Mouse (Mus musculus) liver, embryonic 12.5 days (tissue): Measurements from ENCODE around the gene Timp2. TPM values are rescaled to one million over a fixed set of nuclear protein-coding genes. Genes with fewer than 3 reads are reported as not detected.

Source experiments
- ATAC-seq: fragments of 200-750 bp; cut with Nextera tagmentation; 2 replicates; pipeline ENCODE4 v1.8.0; 2017; ENCODE audit warnings: moderate number of reproducible peaks, mild to moderate bottlenecking, moderate library complexity
- H3K27ac ChIP-seq: fragments of 300-500 bp; sonication (generic); 2 replicates; pipeline ENCODE4 v1.5.1; 2016; ENCODE audit warnings: mild to moderate bottlenecking
- H3K27me3 ChIP-seq: fragments of 300-500 bp; sonication (generic); replicated peaks from 2 replicates; pipeline ENCODE4 v1.6.1; 2016; ENCODE audit warnings: mild to moderate bottlenecking, moderate library complexity
- H3K36me3 ChIP-seq: fragments of 300-500 bp; sonication (generic); 2 replicates; pipeline ENCODE4 v1.6.1; 2016; ENCODE audit warnings: mild to moderate bottlenecking, moderate library complexity
- H3K4me1 ChIP-seq: fragments of 300-500 bp; sonication (generic); 2 replicates; pipeline ENCODE4 v1.6.1; 2016
- H3K4me2 ChIP-seq: fragments of 300-500 bp; sonication (generic); 2 replicates; pipeline ENCODE4 v1.6.1; 2016; ENCODE audit warnings: mild to moderate bottlenecking, moderate library complexity
- H3K4me3 ChIP-seq: fragments of 300-500 bp; sonication (generic); 2 replicates; pipeline ENCODE4 v1.5.1; 2016; ENCODE audit warnings: mild to moderate bottlenecking, moderate library complexity
- H3K9ac ChIP-seq: fragments of 300-500 bp; sonication (generic); 2 replicates; pipeline ENCODE4 v1.6.1; 2016; ENCODE audit warnings: mild to moderate bottlenecking, moderate library complexity
- H3K9me3 ChIP-seq: fragments of 300-500 bp; sonication (generic); replicated peaks from 2 replicates; pipeline ENCODE4 v1.6.1; 2016; ENCODE audit warnings: mild to moderate bottlenecking, moderate library complexity
- WGBS: fragments of 180-500 bp; shearing (Covaris S2); methylation state at CpG from one replicate; pipeline ENCODE4 v1.1.7; 2016; ENCODE audit not compliant: insufficient replicate concordance; 5-methylcytosine and 5-hydroxymethylcytosine counted together
- polyA plus RNA-seq: library from polyadenylated mRNA; unstranded; fragments of >200 nt; fragmentation: Nextera tagmentation; extraction: Ambion mirVana; gene quantifications from 2 replicates; pipeline ENCODE4 v1.2.1, GENCODE M21; 2016

The Timp2 gene
- polyA plus RNA-seq, 1 experiment from 2014 or later, result 8.7 TPM

- H3K36me3 ChIP-seq, result peaks cover 71% of the 10 kb centered on the region
- H3K27me3 ChIP-seq, result no peaks in the 10 kb centered on the region
- WGBS, result 86% methylated on average over 13 of the region's 13 CpGs
Measured at GRCm38 (mm10) chr11:118285791-118286190, 69.7 kb downstream of the Timp2 start.

GRCm38 (mm10) chr11:118280218-118280617, 75.3 kb downstream of the Timp2 start:
- Histone ChIP-seq H3K36me3 (peaks cover 99% of the 10 kb centered on the region), H3K4me1 (no peaks in the 10 kb centered on the region), H3K27ac (no peak overlapping the region), H3K9me3 (no peaks in the 10 kb centered on the region), H3K9ac (no peak overlapping the region), H3K27me3 (no peaks in the 10 kb centered on the region), H3K4me2 (no peak overlapping the region), H3K4me3 (no peak overlapping the region)
- ATAC-seq, result no peak
- WGBS, result 78% methylated on average over 3 of the region's 3 CpGs

More at GRCm38 (mm10) chr11:118285791-118286190, 69.7 kb downstream of the Timp2 start:
- Histone ChIP-seq H3K4me2 (no peak overlapping the region), H3K27ac (no peak overlapping the region), H3K9ac (no peak overlapping the region), H3K4me3 (no peak overlapping the region), H3K9me3 (no peaks in the 10 kb centered on the region), H3K4me1 (peaks cover 23% of the 10 kb centered on the region)
- no peak for ATAC-seq

GRCm38 (mm10) chr11:118276328-118276727, 79.2 kb downstream of the Timp2 start:
- no peaks in the 10 kb centered on the region for H3K27me3 ChIP-seq
- no peaks in the 10 kb centered on the region for H3K9me3 ChIP-seq
- H3K9ac ChIP-seq, result no peak overlapping the region
- peaks cover 99% of the 10 kb centered on the region for H3K36me3 ChIP-seq
- H3K4me1 ChIP-seq, result no peaks in the 10 kb centered on the region
- no peak overlapping the region for H3K4me2 ChIP-seq
- H3K4me3 ChIP-seq, result no peak overlapping the region
- 84% methylated on average over 7 of the region's 7 CpGs for WGBS
- no peak overlapping the region for H3K27ac ChIP-seq
- ATAC-seq, result no peak

- no peak for ATAC-seq
- H3K9ac ChIP-seq, result no peak overlapping the region
- H3K27ac ChIP-seq, result no peak overlapping the region
- H3K27me3 ChIP-seq, result no peaks in the 10 kb centered on the region
- 79% methylated on average over 9 of the region's 9 CpGs for WGBS
- H3K36me3 ChIP-seq, result peaks cover 99% of the 10 kb centered on the region
- H3K9me3 ChIP-seq, result no peaks in the 10 kb centered on the region
- no peak overlapping the region for H3K4me3 ChIP-seq
- H3K4me2 ChIP-seq, result no peak overlapping the region
- no peaks in the 10 kb centered on the region for H3K4me1 ChIP-seq
Measured at GRCm38 (mm10) chr11:118275092-118275491, 80.4 kb downstream of the Timp2 start.

- Histone ChIP-seq H3K9me3 (no peaks in the 10 kb centered on the region), H3K9ac (no peak overlapping the region), H3K27ac (no peak overlapping the region), H3K4me2 (no peak overlapping the region), H3K36me3 (peaks cover 98% of the 10 kb centered on the region), H3K27me3 (no peaks in the 10 kb centered on the region), H3K4me1 (no peaks in the 10 kb centered on the region), H3K4me3 (no peak overlapping the region)
- WGBS, result 73% methylated on average over 3 of the region's 3 CpGs
- no peak for ATAC-seq
Measured at GRCm38 (mm10) chr11:118269827-118270226, 85.7 kb downstream of the Timp2 start.

- Histone ChIP-seq H3K4me1 (no peaks in the 10 kb centered on the region), H3K27me3 (no peaks in the 10 kb centered on the region), H3K4me2 (no peak overlapping the region), H3K36me3 (peaks cover 98% of the 10 kb centered on the region), H3K9me3 (no peaks in the 10 kb centered on the region), H3K4me3 (no peak overlapping the region), H3K27ac (no peak overlapping the region), H3K9ac (no peak overlapping the region)
- no peak for ATAC-seq
- WGBS, result 79% methylated on average over 7 of the region's 7 CpGs
Measured at GRCm38 (mm10) chr11:118266666-118267046, 88.9 kb downstream of the Timp2 start.

GRCm38 (mm10) chr11:118266044-118266665, 89.4 kb downstream of the Timp2 start:
- H3K27ac ChIP-seq, result no peak overlapping the region
- H3K9ac ChIP-seq, result no peak overlapping the region
- WGBS, result 82% methylated on average over 10 of the region's 10 CpGs
- no peak overlapping the region for H3K4me3 ChIP-seq
- H3K4me2 ChIP-seq, result no peak overlapping the region
- no peaks in the 10 kb centered on the region for H3K4me1 ChIP-seq
- ATAC-seq, result no peak
- peaks cover 98% of the 10 kb centered on the region for H3K36me3 ChIP-seq
- H3K27me3 ChIP-seq, result no peaks in the 10 kb centered on the region
- no peaks in the 10 kb centered on the region for H3K9me3 ChIP-seq

- Histone ChIP-seq H3K9me3 (no peaks in the 10 kb centered on the region), H3K4me3 (no peak overlapping the region), H3K4me2 (no peak overlapping the region), H3K4me1 (no peaks in the 10 kb centered on the region), H3K27me3 (no peaks in the 10 kb centered on the region), H3K36me3 (peaks cover 99% of the 10 kb centered on the region), H3K27ac (no peak overlapping the region), H3K9ac (no peak overlapping the region)
- no peak for ATAC-seq
- WGBS, result 78% methylated on average over 11 of the region's 11 CpGs
Measured at GRCm38 (mm10) chr11:118265621-118266020, 89.9 kb downstream of the Timp2 start.

GRCm38 (mm10) chr11:118263146-118263545, 92.4 kb downstream of the Timp2 start:
- H3K27ac ChIP-seq, result no peak overlapping the region
- no peaks in the 10 kb centered on the region for H3K27me3 ChIP-seq
- no peaks in the 10 kb centered on the region for H3K4me1 ChIP-seq
- no peak for ATAC-seq
- H3K4me2 ChIP-seq, result no peak overlapping the region
- no peaks in the 10 kb centered on the region for H3K9me3 ChIP-seq
- 87% methylated on average over 5 of the region's 5 CpGs for WGBS
- H3K4me3 ChIP-seq, result no peak overlapping the region
- no peak overlapping the region for H3K9ac ChIP-seq
- peaks cover 99% of the 10 kb centered on the region for H3K36me3 ChIP-seq

GRCm38 (mm10) chr11:118260081-118260480, 95.5 kb downstream of the Timp2 start:
- H3K36me3 ChIP-seq, result peaks cover 88% of the 10 kb centered on the region
- no peak overlapping the region for H3K4me3 ChIP-seq
- H3K27me3 ChIP-seq, result no peaks in the 10 kb centered on the region
- H3K9me3 ChIP-seq, result no peaks in the 10 kb centered on the region
- no peak overlapping the region for H3K4me2 ChIP-seq
- H3K4me1 ChIP-seq, result no peaks in the 10 kb centered on the region
- WGBS, result 83% methylated on average over 8 of the region's 8 CpGs
- ATAC-seq, result no peak
- H3K27ac ChIP-seq, result no peak overlapping the region
- H3K9ac ChIP-seq, result no peak overlapping the region

- ATAC-seq, result no peak
Measured at GRCm38 (mm10) chr11:118259580-118259979, 96.0 kb downstream of the Timp2 start.

GRCm38 (mm10) chr11:118256371-118256770, 99.2 kb downstream of the Timp2 start:
- Histone ChIP-seq H3K4me1 (no peaks in the 10 kb centered on the region), H3K9me3 (no peaks in the 10 kb centered on the region), H3K27ac (no peak overlapping the region), H3K36me3 (peaks cover 51% of the 10 kb centered on the region), H3K9ac (no peak overlapping the region), H3K4me3 (no peak overlapping the region), H3K27me3 (no peaks in the 10 kb centered on the region), H3K4me2 (no peak overlapping the region)
- 76% methylated on average over 7 of the region's 7 CpGs for WGBS
- no peak for ATAC-seq

More at GRCm38 (mm10) chr11:118259580-118259979, 96.0 kb downstream of the Timp2 start:
- no peak overlapping the region for H3K27ac ChIP-seq
- peaks cover 83% of the 10 kb centered on the region for H3K36me3 ChIP-seq
- no peak overlapping the region for H3K4me3 ChIP-seq
- H3K4me1 ChIP-seq, result no peaks in the 10 kb centered on the region
- no peak overlapping the region for H3K9ac ChIP-seq
- no peak overlapping the region for H3K4me2 ChIP-seq
- WGBS, result 91% methylated on average over 8 of the region's 8 CpGs
- no peaks in the 10 kb centered on the region for H3K27me3 ChIP-seq
- no peaks in the 10 kb centered on the region for H3K9me3 ChIP-seq
